Mouse (Mus musculus) brain, embryonic 14.5 days (tissue): ENCODE measurements at regions not wholly inside any gene's neighbourhood (a gene's known extent, or its start where the extent isn't known, plus 50 kb on each side); places are given as distances from the start of the nearest gene placed in this dataset.

Source experiments
- CTCF ChIP-seq: fragments of 200-500 bp; IDR thresholded peaks from 2 replicates; pipeline ENCODE4 v1.5.1; 2012; ENCODE audit warnings: inconsistent platforms, mild to moderate bottlenecking, moderate library complexity, borderline replicate concordance; ENCODE audit not compliant: insufficient read depth, insufficient read length; ENCODE audit errors: extremely low read depth
- POLR2A ChIP-seq: fragments of 200-500 bp; IDR thresholded peaks from 2 replicates; pipeline ENCODE4 v1.6.1; 2012; ENCODE audit warnings: mild to moderate bottlenecking, inconsistent platforms, borderline replicate concordance; ENCODE audit not compliant: poor library complexity, insufficient read depth, insufficient read length, severe bottlenecking; ENCODE audit errors: extremely low read depth

DNA sequence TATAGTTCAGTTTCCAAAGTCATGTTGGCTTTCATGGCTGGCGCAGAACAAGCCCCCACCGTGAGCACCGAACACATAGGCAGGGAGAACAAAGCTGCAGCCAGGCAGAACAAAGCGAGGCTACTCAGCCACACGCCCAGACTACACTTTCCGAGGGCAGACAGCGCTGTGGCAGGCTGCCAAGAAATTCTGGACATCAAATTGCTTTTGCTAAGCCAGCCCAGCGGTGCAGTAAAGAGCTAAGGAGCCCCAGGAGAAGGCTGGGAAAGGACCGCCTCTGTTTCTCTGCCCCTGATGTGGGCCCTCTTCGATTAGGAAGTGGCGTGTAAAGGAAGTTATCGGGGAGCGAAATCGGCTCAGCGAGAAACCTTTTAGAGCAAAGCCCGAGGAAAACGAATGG is 139.3 kb upstream of the Bmper start:
- no peak for TF ChIP-seq CTCF
- TF ChIP-seq POLR2A: no peak
